Comparison of ENCODE assay signal across 28 mouse cellular contexts in genomic region chr14:122379996-122380395, GRCm38 (mm10).
DNase-seq lines count a peak whose midpoint lies in the region; ATAC-seq and TF ChIP-seq lines count a peak whose summit lies in the region.
"Had no signal": no experiment of that assay in that cellular context is flagged by ENCODE, and none has a peak within 500 bp of the region (broad histone marks: within the 10 kb centered on the region; RNA-seq: fewer than 3 reads in every experiment).

No protein-coding gene starts in this region.

- H3K9me3 ChIP-seq in kidney, embryonic 14.5 days (ENCODE audit: control insufficient read depth, low read length), result no peaks in the 10 kb centered on the region
- H3K9me3 ChIP-seq in stomach, postnatal 0 days (ENCODE audit: control insufficient read depth, low read length), result no peaks in the 10 kb centered on the region
- no peaks in the 10 kb centered on the region for H3K9me3 ChIP-seq in midbrain, embryonic 11.5 days (ENCODE audit: control insufficient read depth, low read length)
- H3K9me3 ChIP-seq: embryonic facial prominence, embryonic 13.5 days; forebrain, embryonic 13.5 days; heart, embryonic 15.5 days; hindbrain, embryonic 15.5 days; intestine, embryonic 15.5 days; limb, embryonic 10.5 days; liver, embryonic 15.5 days; lung, embryonic 15.5 days; midbrain, embryonic 15.5 days; neural tube, embryonic 12.5 days had no signal

- H3K27ac ChIP-seq in kidney, embryonic 14.5 days (ENCODE audit: low read depth, low read length), result no peak overlapping the region
- no peak overlapping the region for H3K27ac ChIP-seq in stomach, postnatal 0 days (replicated peaks)
- H3K27ac ChIP-seq in midbrain, embryonic 11.5 days (ENCODE audit: low read depth, low read length), result no peak overlapping the region
- H3K27ac ChIP-seq: embryonic facial prominence, embryonic 13.5 days; gastrocnemius, adult 2 months; heart, embryonic 15.5 days; intestine, embryonic 15.5 days; limb, embryonic 10.5 days; liver, embryonic 15.5 days; lung, embryonic 15.5 days; midbrain, embryonic 15.5 days; neural tube, embryonic 12.5 days had no signal

- no peak overlapping the region for H3K4me2 ChIP-seq in kidney, embryonic 14.5 days (replicated peaks; ENCODE audit: low read depth, low read length)
- H3K4me2 ChIP-seq in stomach, postnatal 0 days (replicated peaks; ENCODE audit: low read depth), result no peak overlapping the region
- H3K4me2 ChIP-seq in midbrain, embryonic 11.5 days, result no peak overlapping the region
- H3K4me2 ChIP-seq: embryonic facial prominence, embryonic 13.5 days; forebrain, embryonic 13.5 days; heart, embryonic 15.5 days; hindbrain, embryonic 15.5 days; intestine, embryonic 15.5 days; liver, embryonic 15.5 days; lung, embryonic 15.5 days; midbrain, embryonic 15.5 days; neural tube, embryonic 12.5 days had no signal

- no peak for ATAC-seq in kidney, embryonic 14.5 days (ENCODE audit: low FRiP score, low TSS enrichment)
- no peak for ATAC-seq in stomach, postnatal 0 days (ENCODE audit: low FRiP score, low TSS enrichment)
- no peak for ATAC-seq in midbrain, embryonic 11.5 days (ENCODE audit: low FRiP score)
- ATAC-seq: forebrain, embryonic 13.5 days; intestine, embryonic 15.5 days; midbrain, embryonic 15.5 days had no signal

- H3K9ac ChIP-seq in kidney, embryonic 14.5 days (ENCODE audit: low read depth, low read length), result no peak overlapping the region
- no peak overlapping the region for H3K9ac ChIP-seq in stomach, postnatal 0 days (ENCODE audit: low read length)
- no peak overlapping the region for H3K9ac ChIP-seq in midbrain, embryonic 11.5 days (ENCODE audit: low read length)
- H3K9ac ChIP-seq: embryonic facial prominence, embryonic 13.5 days; forebrain, embryonic 13.5 days; heart, embryonic 15.5 days; hindbrain, embryonic 15.5 days; intestine, embryonic 15.5 days; liver, embryonic 15.5 days; lung, embryonic 15.5 days; midbrain, embryonic 15.5 days; neural tube, embryonic 12.5 days had no signal

- TF ChIP-seq EP300 in stomach, postnatal 0 days (optimal IDR thresholded peaks at IDR 0.05), result no peak

- TF ChIP-seq CTCF in stomach, postnatal 0 days (IDR thresholded peaks at IDR 0.05; ENCODE audit: low read depth), result peak; percentile 4; the same call in 1 of the 2 replicates

- peaks cover 6% of the 10 kb centered on the region for H3K27me3 ChIP-seq in kidney, embryonic 14.5 days (ENCODE audit: control insufficient read depth, insufficient read depth, low read length)
- H3K27me3 ChIP-seq in stomach, postnatal 0 days (ENCODE audit: control insufficient read depth, insufficient read depth, low read length), result no peaks in the 10 kb centered on the region
- H3K27me3 ChIP-seq in midbrain, embryonic 11.5 days (ENCODE audit: control insufficient read depth, insufficient read depth, low read length), result peaks cover 43% of the 10 kb centered on the region
- H3K27me3 ChIP-seq: heart, embryonic 15.5 days; intestine, embryonic 15.5 days; liver, embryonic 15.5 days; lung, embryonic 15.5 days had no signal

- no peaks in the 10 kb centered on the region for H3K4me1 ChIP-seq in kidney, embryonic 14.5 days (ENCODE audit: control insufficient read depth, insufficient read depth, low read length)
- no peaks in the 10 kb centered on the region for H3K4me1 ChIP-seq in stomach, postnatal 0 days (replicated peaks; ENCODE audit: control insufficient read depth, insufficient read depth)
- peaks cover 26% of the 10 kb centered on the region for H3K4me1 ChIP-seq in midbrain, embryonic 11.5 days (ENCODE audit: control insufficient read depth, insufficient read depth, low read length)
- H3K4me1 ChIP-seq: heart, embryonic 15.5 days; hindbrain, embryonic 15.5 days; intestine, embryonic 15.5 days; liver, embryonic 15.5 days; lung, embryonic 15.5 days had no signal

- H3K36me3 ChIP-seq in kidney, embryonic 14.5 days (ENCODE audit: control insufficient read depth, insufficient read depth, low read length), result no peaks in the 10 kb centered on the region
- no peaks in the 10 kb centered on the region for H3K36me3 ChIP-seq in stomach, postnatal 0 days (ENCODE audit: control insufficient read depth, insufficient read depth, low read length)
- no peaks in the 10 kb centered on the region for H3K36me3 ChIP-seq in midbrain, embryonic 11.5 days (ENCODE audit: control insufficient read depth, insufficient read depth, low read length)
- H3K36me3 ChIP-seq: embryonic facial prominence, embryonic 13.5 days; heart, embryonic 15.5 days; hindbrain, embryonic 15.5 days; intestine, embryonic 15.5 days; limb, embryonic 10.5 days; liver, embryonic 15.5 days; lung, embryonic 15.5 days; midbrain, embryonic 15.5 days; neural tube, embryonic 12.5 days had no signal

- no peak overlapping the region for H3K4me3 ChIP-seq in kidney, embryonic 14.5 days (ENCODE audit: low read length)
- no peak overlapping the region for H3K4me3 ChIP-seq in stomach, postnatal 0 days (ENCODE audit: low read depth, low read length)
- no peak overlapping the region for H3K4me3 ChIP-seq in midbrain, embryonic 11.5 days (ENCODE audit: low read depth, low read length)
- H3K4me3 ChIP-seq: embryonic facial prominence, embryonic 13.5 days; erythroblast, embryonic 14.5 days; forebrain, embryonic 13.5 days; gastrocnemius, adult 2 months; heart, embryonic 15.5 days; hindbrain, embryonic 15.5 days; intestine, embryonic 15.5 days; limb, embryonic 10.5 days; liver, embryonic 15.5 days; lung, embryonic 15.5 days; midbrain, embryonic 15.5 days; neural tube, embryonic 12.5 days had no signal

- 87% methylated on average over 5 of the region's 5 CpGs for WGBS in kidney, embryonic 14.5 days
- WGBS in stomach, postnatal 0 days, result 81% methylated on average over 5 of the region's 5 CpGs
- WGBS in midbrain, embryonic 11.5 days, result 91% methylated on average over 5 of the region's 5 CpGs

- peak; percentile 75 for DNase-seq in cerebellum, adult 11-12 months
- no peak for DNase-seq in cerebellum, adult 8-10 months
- peak; percentile 17 to 25 for DNase-seq in kidney, adult 8-10 months
- DNase-seq in cerebellum, postnatal 10 days, result peak; percentile 79 to 81
- peak; percentile 7 for DNase-seq in stomach, postnatal 0 days (ENCODE audit: low spot score)
- no peak for DNase-seq in midbrain, embryonic 11.5 days (ENCODE audit: low spot score, missing footprints)
- DNase-seq: adrenal gland, postnatal 14 days; embryo, embryonic 11 days; gastrocnemius, adult 2 months; heart, postnatal 4 days; liver; lung, postnatal 4 days; retina, postnatal 1 day; right cerebral cortex, postnatal 25 days; spleen, adult 18-20 months; thymus, postnatal 25 days had no signal

Comparison
In these comparisons a context has a peak if more than half of its experiments do, and no peak if none do; other contexts are left out.
1. DNase-seq: peak in cerebellum, adult 11-12 months (single experiment), kidney, adult 8-10 months (2 of 2), cerebellum, postnatal 10 days (2 of 2) and stomach, postnatal 0 days (single experiment); none in cerebellum, adult 8-10 months (single experiment) and midbrain, embryonic 11.5 days (single experiment).